Mouse (Mus musculus) brain, embryonic 14.5 days (tissue): ENCODE measurements around the gene Tnpo2.

Experiments
- CTCF ChIP-seq: fragments of 200-500 bp; IDR thresholded peaks from 2 replicates; pipeline ENCODE4 v1.5.1; 2012; ENCODE audit warnings: inconsistent platforms, mild to moderate bottlenecking, moderate library complexity, borderline replicate concordance; ENCODE audit not compliant: insufficient read depth, insufficient read length; ENCODE audit errors: extremely low read depth
- POLR2A ChIP-seq: fragments of 200-500 bp; IDR thresholded peaks from 2 replicates; pipeline ENCODE4 v1.6.1; 2012; ENCODE audit warnings: mild to moderate bottlenecking, inconsistent platforms, borderline replicate concordance; ENCODE audit not compliant: poor library complexity, insufficient read depth, insufficient read length, severe bottlenecking; ENCODE audit errors: extremely low read depth

- TF ChIP-seq CTCF (no peak), POLR2A (no peak)
Observed at GRCm38 (mm10) chr8:85035165-85035727, 1.5 kb upstream of the Tnpo2 start.
